Mouse (Mus musculus) neural tube, embryonic 15.5 days (tissue): ENCODE measurements around the gene Hoxc8. TPM values are rescaled to one million over a fixed set of nuclear protein-coding genes. Genes with fewer than 3 reads are reported as not detected.
A peak's percentile ranks its signal among the peaks of the same experiment; 100 is the strongest.

Source experiments
- ATAC-seq: fragments of 200-750 bp; cut with Nextera tagmentation; 2 replicates; pipeline ENCODE4 v1.8.0; 2017; ENCODE audit warnings: mild to moderate bottlenecking, moderate TSS enrichment, moderate library complexity; ENCODE audit not compliant: low FRiP score
- H3K27ac ChIP-seq: fragments of 300-500 bp; sonication (generic); replicated peaks from 2 replicates; pipeline ENCODE4 v1.5.1; 2015; ENCODE audit warnings: mild to moderate bottlenecking, inconsistent platforms
- H3K27me3 ChIP-seq: fragments of 300-500 bp; sonication (generic); replicated peaks from 2 replicates; pipeline ENCODE4 v1.6.1; 2015; ENCODE audit warnings: inconsistent platforms
- H3K36me3 ChIP-seq: fragments of 300-500 bp; sonication (generic); 2 replicates; pipeline ENCODE4 v1.6.1; 2015; ENCODE audit warnings: inconsistent platforms
- H3K4me1 ChIP-seq: fragments of 300-500 bp; sonication (generic); 2 replicates; pipeline ENCODE4 v1.6.1; 2015; ENCODE audit warnings: inconsistent platforms
- H3K4me2 ChIP-seq: fragments of 300-500 bp; sonication (generic); 2 replicates; pipeline ENCODE4 v1.6.1; 2015; ENCODE audit warnings: inconsistent platforms, mild to moderate bottlenecking, moderate library complexity
- H3K4me3 ChIP-seq: fragments of 300-500 bp; sonication (generic); replicated peaks from 2 replicates; pipeline ENCODE4 v1.5.1; 2015; ENCODE audit warnings: mild to moderate bottlenecking, inconsistent platforms
- H3K9ac ChIP-seq: fragments of 300-500 bp; sonication (generic); replicated peaks from 2 replicates; pipeline ENCODE4 v1.6.1; 2015; ENCODE audit warnings: mild to moderate bottlenecking, inconsistent platforms
- H3K9me3 ChIP-seq: fragments of 300-500 bp; sonication (generic); replicated peaks from 2 replicates; pipeline ENCODE4 v1.6.1; 2016; ENCODE audit warnings: inconsistent platforms
- WGBS: fragments of 180-500 bp; shearing (Covaris S2); methylation state at CpG from one replicate; pipeline ENCODE4 v1.1.7; 2015; ENCODE audit warnings: mixed read lengths; 5-methylcytosine and 5-hydroxymethylcytosine counted together
- polyA plus RNA-seq: library from polyadenylated mRNA; unstranded; fragments of >200 nt; fragmentation: Nextera tagmentation; extraction: Ambion mirVana; gene quantifications from 2 replicates; pipeline ENCODE4 v1.2.1, GENCODE M21; 2015

Hoxc8 gene
- polyA plus RNA-seq, 1 experiment from 2014 or later = 108 TPM

GRCm38 (mm10) chr15:102977423-102977974 lies 12.9 kb upstream of the Hoxc8 start:
- Histone ChIP-seq H3K4me3 (peak overlapping the region; percentile 64), H3K4me1 (peaks cover 27% of the 10 kb centered on the region), H3K27me3 (peaks cover 18% of the 10 kb centered on the region; the same call in 1 of the 2 replicates), H3K4me2 (peak overlapping the region; percentile 70), H3K9ac (peak overlapping the region; percentile 93), H3K9me3 (no peaks in the 10 kb centered on the region), H3K27ac (peak overlapping the region; percentile 95), H3K36me3 (no peaks in the 10 kb centered on the region)
- ATAC-seq = peak; percentile 5; the same call in 1 of the 2 replicates
- WGBS = 2% methylated on average over 16 of the region's 16 CpGs

GRCm38 (mm10) chr15:102978615-102979515 lies 11.5 kb upstream of the Hoxc8 start:
- H3K4me3 ChIP-seq = peak overlapping the region; percentile 64
- no peak for ATAC-seq
- no peaks in the 10 kb centered on the region for H3K36me3 ChIP-seq
- H3K4me1 ChIP-seq = peaks cover 37% of the 10 kb centered on the region
- no peaks in the 10 kb centered on the region for H3K9me3 ChIP-seq
- 4% methylated on average over 13 of the region's 13 CpGs for WGBS
- H3K9ac ChIP-seq = peak overlapping the region; percentile 93
- H3K27me3 ChIP-seq = peaks cover 14% of the 10 kb centered on the region; the same call in 1 of the 2 replicates
- peak overlapping the region; percentile 95 for H3K27ac ChIP-seq
- H3K4me2 ChIP-seq = peak overlapping the region; percentile 70

- Histone ChIP-seq H3K27ac (peak overlapping the region; percentile 95), H3K4me1 (peaks cover 44% of the 10 kb centered on the region), H3K4me2 (peak overlapping the region; percentile 70), H3K36me3 (no peaks in the 10 kb centered on the region), H3K9me3 (no peaks in the 10 kb centered on the region), H3K27me3 (peaks cover 14% of the 10 kb centered on the region; the same call in 1 of the 2 replicates), H3K9ac (peak overlapping the region; percentile 93), H3K4me3 (peak overlapping the region; percentile 64)
- no peak for ATAC-seq
- WGBS = 12% methylated on average over 1 of the region's 1 CpGs
Observed at GRCm38 (mm10) chr15:102979936-102980335, 10.5 kb upstream of the Hoxc8 start.

GRCm38 (mm10) chr15:102980352-102980751 lies 10.1 kb upstream of the Hoxc8 start:
- H3K9ac ChIP-seq = peak overlapping the region; percentile 93
- WGBS = 3% methylated on average over 11 of the region's 11 CpGs
- peak overlapping the region; percentile 95 for H3K27ac ChIP-seq

GRCm38 (mm10) chr15:102980912-102981311 lies 9.5 kb upstream of the Hoxc8 start:
- WGBS = under 1% methylated on average over 14 of the region's 14 CpGs
- peak overlapping the region; percentile 70 for H3K4me2 ChIP-seq
- ATAC-seq = no peak
- H3K9me3 ChIP-seq = no peaks in the 10 kb centered on the region
- H3K4me3 ChIP-seq = peak overlapping the region; percentile 64
- peaks cover 16% of the 10 kb centered on the region; the same call in 1 of the 2 replicates for H3K27me3 ChIP-seq
- peak overlapping the region; percentile 93 for H3K9ac ChIP-seq
- H3K36me3 ChIP-seq = no peaks in the 10 kb centered on the region
- H3K4me1 ChIP-seq = peaks cover 52% of the 10 kb centered on the region
- peak overlapping the region; percentile 95 for H3K27ac ChIP-seq

More at GRCm38 (mm10) chr15:102980352-102980751, 10.1 kb upstream of the Hoxc8 start:
- peaks cover 14% of the 10 kb centered on the region; the same call in 1 of the 2 replicates for H3K27me3 ChIP-seq
- peak overlapping the region; percentile 70 for H3K4me2 ChIP-seq
- H3K36me3 ChIP-seq = no peaks in the 10 kb centered on the region
- peak overlapping the region; percentile 64 for H3K4me3 ChIP-seq
- no peaks in the 10 kb centered on the region for H3K9me3 ChIP-seq
- ATAC-seq = no peak
- H3K4me1 ChIP-seq = peaks cover 46% of the 10 kb centered on the region

GRCm38 (mm10) chr15:102981379-102982288 lies 8.8 kb upstream of the Hoxc8 start:
- Histone ChIP-seq H3K9ac (peak overlapping the region; percentile 93), H3K4me1 (peaks cover 59% of the 10 kb centered on the region), H3K36me3 (no peaks in the 10 kb centered on the region), H3K4me3 (peak overlapping the region; percentile 64), H3K27ac (peak overlapping the region; percentile 95), H3K9me3 (no peaks in the 10 kb centered on the region), H3K4me2 (peak overlapping the region; percentile 70), H3K27me3 (peaks cover 16% of the 10 kb centered on the region; the same call in 1 of the 2 replicates)
- 0 out of 2 replicates have a peak, but pooled peaks have one; percentile 10 for ATAC-seq
- under 1% methylated on average over 88 of the region's 88 CpGs for WGBS

- no peak for ATAC-seq
- Histone ChIP-seq H3K27ac (peak overlapping the region; percentile 76), H3K9me3 (no peaks in the 10 kb centered on the region), H3K9ac (peak overlapping the region; percentile 58), H3K36me3 (no peaks in the 10 kb centered on the region), H3K4me1 (peaks cover 72% of the 10 kb centered on the region), H3K4me2 (peak overlapping the region; percentile 70), H3K4me3 (peak overlapping the region; percentile 64), H3K27me3 (peaks cover 8% of the 10 kb centered on the region; the same call in 1 of the 2 replicates)
- 3% methylated on average over 12 of the region's 12 CpGs for WGBS
Observed at GRCm38 (mm10) chr15:102983716-102984115, 6.7 kb upstream of the Hoxc8 start.

- Histone ChIP-seq H3K27ac (peak overlapping the region; percentile 75), H3K9ac (peak overlapping the region; percentile 58)
Observed at GRCm38 (mm10) chr15:102984521-102984920, 5.9 kb upstream of the Hoxc8 start.

GRCm38 (mm10) chr15:102984925-102985324 lies 5.5 kb upstream of the Hoxc8 start:
- H3K27ac ChIP-seq = peak overlapping the region; percentile 75
- H3K4me2 ChIP-seq = peak overlapping the region; percentile 70
- H3K36me3 ChIP-seq = no peaks in the 10 kb centered on the region
- peaks cover 76% of the 10 kb centered on the region for H3K4me1 ChIP-seq
- ATAC-seq = no peak
- H3K9me3 ChIP-seq = no peaks in the 10 kb centered on the region
- peak overlapping the region; percentile 58 for H3K9ac ChIP-seq
- peak overlapping the region; percentile 64 for H3K4me3 ChIP-seq
- H3K27me3 ChIP-seq = peaks cover 2% of the 10 kb centered on the region; the same call in 1 of the 2 replicates
- 10% methylated on average over 3 of the region's 3 CpGs for WGBS

More at GRCm38 (mm10) chr15:102984521-102984920, 5.9 kb upstream of the Hoxc8 start:
- H3K4me3 ChIP-seq = peak overlapping the region; percentile 64
- ATAC-seq = no peak
- H3K4me1 ChIP-seq = peaks cover 76% of the 10 kb centered on the region
- peak overlapping the region; percentile 70 for H3K4me2 ChIP-seq
- no peaks in the 10 kb centered on the region for H3K9me3 ChIP-seq
- WGBS = 3% methylated on average over 10 of the region's 10 CpGs
- peaks cover 2% of the 10 kb centered on the region; the same call in 1 of the 2 replicates for H3K27me3 ChIP-seq
- H3K36me3 ChIP-seq = no peaks in the 10 kb centered on the region

- Histone ChIP-seq H3K9me3 (no peaks in the 10 kb centered on the region), H3K4me1 (peaks cover 91% of the 10 kb centered on the region), H3K4me2 (peak overlapping the region; percentile 70), H3K27ac (peak overlapping the region; percentile 75), H3K36me3 (no peaks in the 10 kb centered on the region), H3K4me3 (peak overlapping the region; percentile 19), H3K9ac (peak overlapping the region; percentile 30; the same call in 1 of the 2 replicates), H3K27me3 (peaks cover 2% of the 10 kb centered on the region; the same call in 1 of the 2 replicates)
- 3% methylated on average over 21 of the region's 21 CpGs for WGBS
- ATAC-seq = peak; percentile 32; the same call in 1 of the 2 replicates
Observed at GRCm38 (mm10) chr15:102987124-102987833, 3.1 kb upstream of the Hoxc8 start.
